Mouse (Mus musculus) G1E (cell line): ENCODE results near the gene Syn3. TPM values are rescaled to one million over a fixed set of nuclear protein-coding genes. Genes with fewer than 3 reads are reported as not detected.
"Not testable (repeated sequence)": the region's sequence is repeated elsewhere in the genome, so short reads cannot be mapped to it uniquely, and the experiment has no call there.

Experiments
- ATAC-seq: 2 replicates; pipeline ENCODE4 v1.8.0; 2016; ENCODE audit warnings: mild to moderate bottlenecking; ENCODE audit not compliant: insufficient number of reproducible peaks, poor library complexity, low FRiP score, severe bottlenecking; ENCODE audit errors: extremely low read depth
- DNase-seq: peaks from one replicate; pipeline ENCODE4 v3.0.0; 2012; ENCODE audit warnings: low spot score
- H3K27me3 ChIP-seq: 2 replicates; pipeline ENCODE4 v1.6.1; 2012; ENCODE audit warnings: mild to moderate bottlenecking, low read length, inconsistent platforms; ENCODE audit not compliant: insufficient read depth
- H3K36me3 ChIP-seq: replicated peaks from 2 replicates; pipeline ENCODE3; 2012; ENCODE audit warnings: mild to moderate bottlenecking, inconsistent platforms
- H3K4me1 ChIP-seq: 2 replicates; pipeline ENCODE4 v1.6.1; 2012; ENCODE audit warnings: low read depth, low read length, inconsistent platforms, mixed read lengths; ENCODE audit not compliant: insufficient read depth
- H3K4me3 ChIP-seq: 2 replicates; pipeline ENCODE4 v1.5.1; 2012; ENCODE audit warnings: low read depth, mild to moderate bottlenecking, inconsistent platforms, low read length, moderate library complexity, mixed read lengths
- H3K9me3 ChIP-seq: replicated peaks from 2 replicates; pipeline ENCODE4 v1.6.1; 2012; ENCODE audit warnings: inconsistent platforms
- CTCF ChIP-seq: IDR thresholded peaks from 2 replicates; pipeline ENCODE4 v1.5.1; 2012; ENCODE audit warnings: low read depth, low read length, inconsistent platforms, mixed read lengths
- GATA1 ChIP-seq: IDR thresholded peaks from 2 replicates; pipeline ENCODE4 v1.6.1; 2012; ENCODE audit warnings: borderline replicate concordance, low read length, inconsistent platforms, mixed read lengths
- GATA2 ChIP-seq: IDR thresholded peaks from 2 replicates; pipeline ENCODE4 v1.6.1; 2012; ENCODE audit warnings: low read depth, low read length, inconsistent platforms, borderline replicate concordance
- POLR2AphosphoS5 ChIP-seq: IDR thresholded peaks from 2 replicates; pipeline ENCODE4 v1.6.1; 2012; ENCODE audit warnings: low read depth, low read length, inconsistent platforms; ENCODE audit not compliant: insufficient replicate concordance
- TAL1 ChIP-seq: conservative IDR thresholded peaks from 2 replicates; pipeline ENCODE4 v1.6.1; 2012; ENCODE audit warnings: low read depth, low read length, inconsistent platforms, mixed read lengths
- polyA plus RNA-seq: library from polyadenylated mRNA; stranded (reverse); fragments of >175 nt; gene quantifications from 2 replicates; pipeline ENCODE4 v1.2.3, GENCODE M21; 2012
- total RNA-seq, 2 experiments: library from RNA; stranded (forward) in 1 of 2; stranded (reverse) in 1 of 2; fragments of 200-1000 nt in 1 of 2; fragments of >200 nt in 1 of 2; fragmentation: Nextera tagmentation in 1 of 2; gene quantifications; 2 replicates each; pipeline ENCODE4 v1.2.3; 2014 to 2017

Syn3 gene
- total and polyA plus RNA-seq, 3 experiments, result 0.44 TPM; not detected in 2

GRCm38 (mm10) chr10:86032517-86032916 is 466.2 kb downstream of the Syn3 start:
- Histone ChIP-seq H3K4me3 (no peak overlapping the region), H3K9me3 (peaks cover 4% of the 10 kb centered on the region; the same call in 1 of the 2 replicates), H3K36me3 (peaks cover 90% of the 10 kb centered on the region), H3K4me1 (peaks cover 29% of the 10 kb centered on the region), H3K27me3 (no peaks in the 10 kb centered on the region)
- ATAC-seq (no peak), DNase-seq (no peak)
- no peak for TF ChIP-seq GATA1
- no peak for TF ChIP-seq GATA2
- TF ChIP-seq POLR2AphosphoS5, result no peak
- no peak for TF ChIP-seq CTCF
- TF ChIP-seq TAL1, result no peak

DNA sequence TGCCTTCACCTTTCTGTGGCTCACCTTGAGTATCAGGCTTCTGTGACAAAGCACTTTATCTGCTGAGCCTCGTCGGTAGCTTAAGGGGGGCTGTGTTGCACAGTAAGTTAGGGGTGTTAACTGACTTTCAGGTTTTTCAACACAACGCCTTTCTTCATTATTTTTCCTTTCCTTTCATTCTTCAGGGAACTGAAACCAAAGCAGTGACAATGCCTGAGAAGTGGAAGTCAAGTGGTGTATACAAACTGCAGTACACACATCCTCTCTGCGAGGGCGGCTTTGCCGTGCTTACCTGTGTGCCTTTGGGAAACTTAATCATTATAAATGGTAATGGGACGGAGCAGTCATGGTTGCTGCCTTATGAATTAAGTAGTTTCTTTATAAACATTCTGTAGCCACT is 468.0 kb downstream of the Syn3 start:
- peaks cover 42% of the 10 kb centered on the region for H3K4me1 ChIP-seq
- TF ChIP-seq POLR2AphosphoS5 (no peak), CTCF (no peak), TAL1 (no peak)

GRCm38 (mm10) chr10:86026807-86027206 is 471.9 kb downstream of the Syn3 start:
- H3K9me3 ChIP-seq, H3K4me3 ChIP-seq, H3K27me3 ChIP-seq, ATAC-seq, DNase-seq: not testable (repeated sequence)
- Histone ChIP-seq H3K4me1 (peaks cover 43% of the 10 kb centered on the region), H3K36me3 (peaks cover 64% of the 10 kb centered on the region)

More for the DNA sequence above, 468.0 kb downstream of the Syn3 start:
- no peaks in the 10 kb centered on the region for H3K27me3 ChIP-seq
- ATAC-seq, result no peak
- DNase-seq, result no peak
- H3K4me3 ChIP-seq, result no peak overlapping the region
- peaks cover 4% of the 10 kb centered on the region; the same call in 1 of the 2 replicates for H3K9me3 ChIP-seq
- H3K36me3 ChIP-seq, result peaks cover 82% of the 10 kb centered on the region

DNA sequence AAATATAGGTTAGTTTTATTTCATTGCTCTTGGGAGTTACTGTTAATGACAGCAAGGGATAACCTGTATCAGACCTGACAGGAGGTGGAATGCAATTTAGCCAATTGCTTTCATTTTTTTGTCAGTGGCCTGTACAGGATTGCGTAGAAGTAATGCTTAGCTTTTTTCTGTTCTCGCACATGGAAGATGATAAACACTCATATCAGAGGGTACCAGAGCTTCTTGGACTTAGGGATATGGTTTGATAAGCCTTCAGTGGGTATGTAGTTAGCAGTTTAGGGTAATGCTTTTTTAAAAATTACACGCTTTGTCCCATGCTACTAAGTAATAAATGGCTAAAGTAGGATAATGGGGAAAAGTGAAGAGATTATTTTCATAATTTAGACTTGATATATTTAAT is 472.3 kb downstream of the Syn3 start:
- Histone ChIP-seq H3K4me3 (no peak overlapping the region), H3K27me3 (no peaks in the 10 kb centered on the region), H3K4me1 (peaks cover 45% of the 10 kb centered on the region), H3K36me3 (peaks cover 59% of the 10 kb centered on the region), H3K9me3 (peaks cover 4% of the 10 kb centered on the region; the same call in 1 of the 2 replicates)
- TF ChIP-seq GATA1 (no peak), TAL1 (0 out of 2 replicates have a peak, but pooled peaks have one; percentile 28), POLR2AphosphoS5 (no peak), GATA2 (no peak), CTCF (no peak)
- ATAC-seq, result peak; percentile 23
- DNase-seq, result no peak

GRCm38 (mm10) chr10:86025906-86026305 is 472.8 kb downstream of the Syn3 start:
- Histone ChIP-seq H3K27me3 (no peaks in the 10 kb centered on the region), H3K36me3 (peaks cover 55% of the 10 kb centered on the region), H3K9me3 (peaks cover 4% of the 10 kb centered on the region; the same call in 1 of the 2 replicates), H3K4me3 (no peak overlapping the region), H3K4me1 (peaks cover 48% of the 10 kb centered on the region)
- no peak for DNase-seq
- no peak for ATAC-seq
- TF ChIP-seq TAL1 (no peak), GATA1 (no peak), POLR2AphosphoS5 (no peak), CTCF (no peak), GATA2 (no peak)

GRCm38 (mm10) chr10:86023149-86023548 is 475.5 kb downstream of the Syn3 start:
- H3K4me1 ChIP-seq, result peaks cover 44% of the 10 kb centered on the region
- no peak for DNase-seq
- no peaks in the 10 kb centered on the region for H3K9me3 ChIP-seq
- peak overlapping the region; percentile 90; the same call in 1 of the 2 replicates for H3K4me3 ChIP-seq
- peaks cover 28% of the 10 kb centered on the region for H3K36me3 ChIP-seq
- no peaks in the 10 kb centered on the region for H3K27me3 ChIP-seq
- ATAC-seq, result no peak
- TF ChIP-seq CTCF, result no peak
- no peak for TF ChIP-seq TAL1
- no peak for TF ChIP-seq GATA2
- no peak for TF ChIP-seq POLR2AphosphoS5
- no peak for TF ChIP-seq GATA1

- no peak for TF ChIP-seq POLR2AphosphoS5
- no peak for TF ChIP-seq CTCF
- no peak for TF ChIP-seq TAL1
- no peak for TF ChIP-seq GATA1
- TF ChIP-seq GATA2, result no peak
- peak; percentile 18; the same call in 1 of the 2 replicates for ATAC-seq
Observed at GRCm38 (mm10) chr10:86022474-86022816, 476.3 kb downstream of the Syn3 start.

More at GRCm38 (mm10) chr10:86022474-86022816, 476.3 kb downstream of the Syn3 start:
- DNase-seq, result no peak
- Histone ChIP-seq H3K9me3 (no peaks in the 10 kb centered on the region), H3K36me3 (peaks cover 23% of the 10 kb centered on the region), H3K4me1 (peaks cover 39% of the 10 kb centered on the region), H3K27me3 (no peaks in the 10 kb centered on the region), H3K4me3 (peak overlapping the region; percentile 90)
